Mouse (Mus musculus) C2C12 (cell line): ENCODE results near the gene Tpcn2.

ENCODE experiments used
- CEBPB ChIP-seq: IDR thresholded peaks from one replicate; pipeline ENCODE4 v1.6.1; 2011; ENCODE audit warnings: low read depth, mild to moderate bottlenecking, control low read depth, moderate library complexity
- CTCF ChIP-seq: IDR thresholded peaks from one replicate; pipeline ENCODE4 v1.5.1; 2011; ENCODE audit not compliant: control insufficient read depth, insufficient read depth, insufficient read length
- FOSL1 ChIP-seq: IDR thresholded peaks from one replicate; pipeline ENCODE4 v1.8.0; 2011; ENCODE audit warnings: mild to moderate bottlenecking, low read length; ENCODE audit not compliant: poor library complexity, insufficient read depth, severe bottlenecking
- MAX ChIP-seq: IDR thresholded peaks from one replicate; pipeline ENCODE4 v1.6.1; 2011; ENCODE audit warnings: mild to moderate bottlenecking, control low read depth

DNA sequence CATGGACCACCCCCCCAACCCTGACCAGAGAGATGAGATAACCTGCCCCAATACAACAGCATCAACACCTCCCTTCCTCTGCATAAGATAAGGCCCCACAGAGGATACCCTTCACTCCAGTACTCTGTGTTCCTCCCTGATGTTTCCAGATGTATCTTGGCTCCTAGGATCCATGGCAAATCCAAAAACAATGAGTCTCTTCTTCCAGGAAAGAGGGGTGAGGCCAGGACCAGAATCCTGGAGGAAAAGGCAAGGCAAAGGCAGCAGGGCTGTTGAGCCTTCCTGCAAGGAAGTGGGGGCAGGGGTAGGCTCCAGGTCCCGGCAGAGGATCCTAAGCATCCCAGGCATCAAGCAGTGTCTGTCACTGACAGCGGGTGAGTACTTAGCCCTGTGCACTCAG lies 62.5 kb downstream of the Tpcn2 start:
- TF ChIP-seq CTCF (no peak), MAX (no peak), CEBPB (no peak), FOSL1 (no peak)
